Mouse (Mus musculus) liver, embryonic 11.5 days (tissue): Measurements from ENCODE around the gene Gm9745. TPM values are rescaled to one million over a fixed set of nuclear protein-coding genes. Genes with fewer than 3 reads are reported as not detected.
"Not testable (repeated sequence)": the region's sequence is repeated elsewhere in the genome, so short reads cannot be mapped to it uniquely, and the experiment has no call there.

Experiments
- ATAC-seq: fragments of 200-750 bp; cut with Nextera tagmentation; replicated peaks from 2 replicates; pipeline ENCODE4 v1.8.0; 2017; ENCODE audit warnings: moderate number of reproducible peaks, mild to moderate bottlenecking, moderate TSS enrichment, moderate library complexity; ENCODE audit not compliant: low FRiP score
- DNase-seq: peaks from one replicate; pipeline ENCODE4 v3.0.0-alpha.2; 2017; ENCODE audit warnings: low spot score
- H3K27ac ChIP-seq: fragments of 300-500 bp; sonication (generic); 2 replicates; pipeline ENCODE4 v1.5.1; 2014; ENCODE audit warnings: mild to moderate bottlenecking, low read depth, low read length, control low read depth
- H3K27me3 ChIP-seq: fragments of 300-500 bp; sonication (generic); replicated peaks from 2 replicates; pipeline ENCODE4 v1.6.1; 2014; ENCODE audit warnings: low read length, mixed read lengths; ENCODE audit not compliant: control insufficient read depth, insufficient read depth
- H3K36me3 ChIP-seq: fragments of 300-500 bp; sonication (generic); 2 replicates; pipeline ENCODE4 v1.6.1; 2014; ENCODE audit warnings: mild to moderate bottlenecking, low read length, moderate library complexity, mixed read lengths; ENCODE audit not compliant: control insufficient read depth, insufficient read depth
- H3K4me1 ChIP-seq: fragments of 300-500 bp; sonication (generic); replicated peaks from 2 replicates; pipeline ENCODE4 v1.6.1; 2014; ENCODE audit warnings: low read length, mixed read lengths; ENCODE audit not compliant: control insufficient read depth, insufficient read depth
- H3K4me2 ChIP-seq: fragments of 300-500 bp; sonication (generic); 2 replicates; pipeline ENCODE4 v1.6.1; 2014; ENCODE audit warnings: mild to moderate bottlenecking, control low read depth, moderate library complexity
- H3K4me3 ChIP-seq: fragments of 300-500 bp; sonication (generic); 2 replicates; pipeline ENCODE4 v1.5.1; 2014; ENCODE audit warnings: low read depth, low read length, control low read depth
- H3K9ac ChIP-seq: fragments of 300-500 bp; sonication (generic); 2 replicates; pipeline ENCODE4 v1.6.1; 2014; ENCODE audit warnings: low read depth, low read length, control low read depth
- H3K9me3 ChIP-seq: fragments of 300-500 bp; sonication (generic); 2 replicates; pipeline ENCODE4 v1.6.1; 2016; ENCODE audit warnings: low read length, inconsistent platforms, mixed read lengths; ENCODE audit not compliant: control insufficient read depth
- WGBS: fragments of 180-500 bp; shearing (Covaris S2); extraction: QIAGEN DNeasy Blood & Tissue Kit; methylation state at CpG from one replicate; pipeline ENCODE4 v1.1.7; 2014; 5-methylcytosine and 5-hydroxymethylcytosine counted together
- polyA plus RNA-seq: library from polyadenylated mRNA; unstranded; fragments of >200 nt; fragmentation: Nextera tagmentation; extraction: Ambion mirVana; gene quantifications from 2 replicates; pipeline ENCODE4 v1.2.1, GENCODE M21; 2014

Gm9745 gene
- polyA plus RNA-seq, 1 experiment from 2014 or later = not detected

DNA sequence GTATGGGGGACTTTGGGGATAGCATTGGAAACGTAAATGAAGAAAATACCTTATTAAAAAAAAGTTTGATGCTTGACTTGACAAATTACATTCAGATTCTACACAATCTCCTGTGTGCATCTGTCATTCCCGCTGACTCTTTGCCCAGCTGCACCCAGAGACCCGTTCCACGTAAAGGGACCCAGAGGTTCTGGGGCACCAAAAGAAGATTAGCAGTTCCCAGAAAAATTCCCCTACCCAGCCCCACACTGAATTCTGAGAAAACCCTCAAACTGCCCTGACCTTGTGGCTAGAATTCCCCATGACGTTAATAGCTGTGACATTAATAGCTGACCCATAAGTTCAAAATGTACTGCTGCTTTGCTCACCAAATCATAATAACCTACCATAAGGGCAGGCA is 17.2 kb upstream of the Gm9745 start:
- H3K27ac ChIP-seq = no peak overlapping the region
- H3K4me2 ChIP-seq = no peak overlapping the region
- peaks cover 20% of the 10 kb centered on the region for H3K36me3 ChIP-seq
- no peaks in the 10 kb centered on the region for H3K9me3 ChIP-seq
- DNase-seq = no peak
- no peak overlapping the region for H3K4me3 ChIP-seq
- no peaks in the 10 kb centered on the region for H3K4me1 ChIP-seq
- WGBS = 51% methylated on average over 5 of the region's 5 CpGs
- H3K27me3 ChIP-seq = no peaks in the 10 kb centered on the region
- H3K9ac ChIP-seq = no peak overlapping the region
- ATAC-seq = peak; percentile 79

GRCm38 (mm10) chr13:8962266-8962665 is 14.2 kb upstream of the Gm9745 start:
- 44% methylated on average over 5 of the region's 5 CpGs for WGBS
- H3K4me2 ChIP-seq = not testable (repeated sequence)

DNA sequence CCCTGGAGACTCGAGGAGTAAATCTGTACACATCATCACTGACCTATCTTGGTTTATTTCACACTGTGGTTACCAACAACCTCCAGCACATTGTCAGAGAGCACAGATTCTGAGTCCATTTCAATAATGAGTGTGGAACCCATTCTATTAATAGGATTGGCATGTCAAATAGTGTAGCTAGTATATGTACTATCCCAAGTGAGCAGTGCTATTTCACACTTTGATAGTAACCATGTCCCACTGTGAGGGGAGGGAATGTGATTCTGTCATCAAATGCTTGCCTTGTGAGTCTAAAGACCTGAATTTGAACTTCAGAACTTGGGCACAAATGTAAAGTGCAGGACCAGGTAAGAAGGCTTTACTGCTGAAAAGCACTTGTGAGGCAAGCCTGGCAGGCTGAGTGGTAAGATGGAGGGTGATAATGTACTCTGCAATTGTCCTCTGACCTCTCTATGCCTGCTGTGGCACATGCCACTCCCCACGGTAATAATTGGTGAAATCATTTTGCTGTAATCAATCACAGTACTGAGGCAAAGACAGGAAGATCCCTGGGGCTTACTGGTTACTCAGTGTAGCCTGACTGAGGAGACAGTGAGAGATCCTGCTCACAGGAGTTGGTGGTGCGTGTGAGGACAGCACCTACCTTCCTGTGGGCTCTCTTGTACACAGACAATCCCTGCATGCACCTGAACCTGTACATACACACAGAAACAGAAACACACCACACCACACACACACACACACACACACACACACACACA is 13.3 kb upstream of the Gm9745 start:
- not testable (repeated sequence) for H3K9me3 ChIP-seq, H3K27me3 ChIP-seq, H3K4me1 ChIP-seq, H3K27ac ChIP-seq, H3K4me3 ChIP-seq, DNase-seq, ATAC-seq, H3K9ac ChIP-seq, H3K4me2 ChIP-seq, H3K36me3 ChIP-seq
- 44% methylated on average over 3 of the region's 3 CpGs for WGBS

More at GRCm38 (mm10) chr13:8962266-8962665, 14.2 kb upstream of the Gm9745 start:
- not testable (repeated sequence) for DNase-seq, H3K9ac ChIP-seq, H3K4me1 ChIP-seq, ATAC-seq, H3K27ac ChIP-seq, H3K4me3 ChIP-seq, H3K36me3 ChIP-seq, H3K9me3 ChIP-seq, H3K27me3 ChIP-seq

GRCm38 (mm10) chr13:8959554-8959953 is 11.5 kb upstream of the Gm9745 start:
- not testable (repeated sequence) for H3K27me3 ChIP-seq, H3K4me3 ChIP-seq, H3K36me3 ChIP-seq, H3K9me3 ChIP-seq, H3K4me2 ChIP-seq, H3K9ac ChIP-seq, H3K4me1 ChIP-seq
- ATAC-seq (peak; percentile 91), DNase-seq (peak; percentile 35)
- 0 out of 2 replicates have a peak overlapping the region, but pooled peaks have one; percentile 25 for H3K27ac ChIP-seq
- 42% methylated on average over 5 of the region's 6 CpGs for WGBS

DNA sequence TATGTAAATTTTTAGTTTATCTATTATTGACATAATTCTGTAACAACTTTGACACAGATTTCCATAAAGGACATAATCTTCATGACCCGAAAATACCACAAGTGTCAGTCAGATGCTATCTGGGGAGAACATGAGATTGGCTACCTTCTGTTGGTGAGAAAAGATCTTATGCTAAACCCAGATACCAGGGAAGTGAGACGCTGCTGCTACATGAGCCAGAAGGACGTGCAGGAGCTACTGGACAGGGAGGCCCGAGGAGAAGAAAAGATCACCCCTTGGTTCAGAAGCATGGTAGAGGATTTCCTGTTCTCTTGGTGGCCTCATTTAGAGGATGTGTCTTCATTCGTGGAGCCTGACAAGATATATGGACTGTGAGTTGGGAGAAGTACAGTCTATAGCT is 11.0 kb upstream of the Gm9745 start:
- not testable (repeated sequence) for H3K27me3 ChIP-seq, H3K27ac ChIP-seq, ATAC-seq, H3K4me3 ChIP-seq, H3K36me3 ChIP-seq, DNase-seq, H3K4me1 ChIP-seq, H3K4me2 ChIP-seq, H3K9me3 ChIP-seq, H3K9ac ChIP-seq
- WGBS = no CpG with 5 or more reads among the region's 5 CpGs

GRCm38 (mm10) chr13:8956873-8957272 is 8.8 kb upstream of the Gm9745 start:
- not testable (repeated sequence) for H3K4me1 ChIP-seq, H3K27ac ChIP-seq, DNase-seq, H3K9ac ChIP-seq, H3K9me3 ChIP-seq, H3K4me3 ChIP-seq, H3K27me3 ChIP-seq, H3K36me3 ChIP-seq, H3K4me2 ChIP-seq
- peak; percentile 57 for ATAC-seq
- no CpG with 5 or more reads among the region's 5 CpGs for WGBS

- H3K9me3 ChIP-seq, H3K27me3 ChIP-seq, H3K4me3 ChIP-seq, DNase-seq, H3K4me1 ChIP-seq, H3K36me3 ChIP-seq, H3K27ac ChIP-seq, H3K4me2 ChIP-seq, H3K9ac ChIP-seq, ATAC-seq: not testable (repeated sequence)
- 100% methylated on average over 2 of the region's 2 CpGs for whole genome bisulfite sequencing
Measured at GRCm38 (mm10) chr13:8955127-8955526, 7.1 kb upstream of the Gm9745 start.

DNA sequence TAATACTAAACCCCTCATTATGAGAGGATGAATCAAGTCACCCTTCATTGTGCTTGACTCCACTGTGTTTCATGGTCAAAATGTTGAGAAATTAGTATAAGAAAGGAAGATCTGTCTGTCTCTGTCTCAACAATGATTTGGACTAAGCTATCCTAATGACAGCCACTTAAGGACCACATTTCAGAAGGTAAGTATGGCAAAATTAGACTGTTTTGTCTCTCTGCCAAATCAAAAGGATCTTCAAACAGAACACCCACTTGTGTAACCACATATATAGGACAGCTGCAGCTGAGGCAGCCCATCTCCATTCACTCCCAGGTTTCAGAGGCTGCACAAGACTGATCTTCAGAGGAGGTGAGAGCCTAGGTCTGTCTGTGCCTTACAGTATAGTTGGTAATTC is 4.5 kb upstream of the Gm9745 start, which contains the start of gene Idi2:
TSS of gene Idi2 (plus strand) at position 301 of the 400 bp plus-strand sequence.
- H3K9me3 ChIP-seq, DNase-seq, H3K4me2 ChIP-seq, H3K4me1 ChIP-seq, H3K27ac ChIP-seq, ATAC-seq, H3K4me3 ChIP-seq, H3K27me3 ChIP-seq, H3K9ac ChIP-seq, H3K36me3 ChIP-seq: not testable (repeated sequence)

GRCm38 (mm10) chr13:8943828-8944227 is 4.2 kb downstream of the Gm9745 start:
- not testable (repeated sequence) for H3K27me3 ChIP-seq, H3K27ac ChIP-seq, H3K4me1 ChIP-seq, H3K9me3 ChIP-seq, H3K9ac ChIP-seq, DNase-seq, H3K4me2 ChIP-seq, H3K4me3 ChIP-seq, H3K36me3 ChIP-seq
- peak; percentile 74 for ATAC-seq
- WGBS = no CpG with 5 or more reads among the region's 5 CpGs
